Mouse (Mus musculus): ENCODE results near the gene Rusc2.

The Rusc2 gene

GRCm38 (mm10) chr4:43447251-43447650, 65.5 kb downstream of the Rusc2 start:
- no peak for DNase-seq

GRCm38 (mm10) chr4:43448554-43448953, 66.8 kb downstream of the Rusc2 start:
- no peak for DNase-seq

GRCm38 (mm10) chr4:43452315-43452714, 70.5 kb downstream of the Rusc2 start:
- no peak for DNase-seq

- peak; percentile 42 for DNase-seq
These were observed 71.6 kb downstream of the Rusc2 start for GRCm38 (mm10) chr4:43453413-43453812.

GRCm38 (mm10) chr4:43454041-43454836, 72.5 kb downstream of the Rusc2 start, which contains the start of gene Cd72:
Gene Cd72, minus strand, starts transcription at chr4:43454628.
- no peak for DNase-seq

- peak; percentile 74 for DNase-seq
These were observed 74.7 kb downstream of the Rusc2 start for GRCm38 (mm10) chr4:43456470-43456869.

- peak; percentile 45 for DNase-seq
These were observed 75.3 kb downstream of the Rusc2 start for GRCm38 (mm10) chr4:43457124-43457523.

GRCm38 (mm10) chr4:43463102-43463501, 81.3 kb downstream of the Rusc2 start:
- no peak for DNase-seq

- no peak for DNase-seq
These were observed 84.2 kb downstream of the Rusc2 start for GRCm38 (mm10) chr4:43465935-43466334.

- no peak for DNase-seq
These were observed 85.1 kb downstream of the Rusc2 start for GRCm38 (mm10) chr4:43466872-43467271.

GRCm38 (mm10) chr4:43470301-43470700, 88.5 kb downstream of the Rusc2 start:
- DNase-seq, result no peak

- no peak for DNase-seq
These were observed 91.9 kb downstream of the Rusc2 start for GRCm38 (mm10) chr4:43473636-43474035.

GRCm38 (mm10) chr4:43476604-43477003, 94.8 kb downstream of the Rusc2 start:
- peak; percentile 40 for DNase-seq

All from thymus, postnatal 25 days (tissue).